ENCODE assay signal across 14 mouse cellular contexts in the genomic region with DNA sequence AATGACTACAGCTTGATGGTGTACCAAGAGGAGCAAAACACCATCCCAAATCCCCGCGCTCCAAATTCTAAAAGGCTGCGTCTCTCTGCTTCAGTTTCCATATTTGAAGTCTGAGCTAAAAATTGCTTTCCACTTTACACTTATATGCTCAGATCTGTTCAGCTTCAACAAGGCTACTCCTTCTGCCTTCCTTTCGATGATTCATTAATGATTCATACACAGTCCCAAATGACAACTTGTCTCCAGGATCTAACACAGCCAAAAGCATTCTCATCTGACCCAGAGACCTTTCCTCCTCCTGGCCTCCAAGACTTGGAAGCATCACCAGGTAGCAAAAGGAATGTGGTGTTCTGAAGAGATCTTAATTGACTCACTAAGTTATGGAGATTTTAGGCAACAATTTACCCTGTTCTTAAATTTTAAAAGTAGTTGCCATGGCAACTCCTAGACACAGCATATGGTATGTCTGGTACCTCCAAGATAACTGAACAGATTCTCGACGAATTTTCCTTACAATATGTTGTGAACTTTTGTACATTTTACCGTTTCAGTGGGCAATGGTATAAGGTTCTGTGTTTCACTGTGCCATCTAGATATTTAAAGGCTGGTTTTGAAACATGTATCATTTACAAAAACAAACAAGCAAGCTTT.
DNase-seq lines count a peak whose midpoint lies in the region; TF ChIP-seq lines count a peak whose summit lies in the region.
"Had no signal": no experiment of that assay in that cellular context is flagged by ENCODE, and none has a peak within 500 bp of the region (broad histone marks: within the 10 kb centered on the region; RNA-seq: fewer than 3 reads in every experiment).

No protein-coding gene starts in this region.

- no peak for TF ChIP-seq POLR2A in brain, embryonic 14.5 days (IDR thresholded peaks at IDR 0.05; ENCODE audit: borderline replicate concordance, extremely low read depth, insufficient read depth, insufficient read length, poor library complexity, severe bottlenecking)

- intact Hi-C loops in left cerebral cortex, postnatal 36 days (cut with DNase I) = no loop called here

- peak overlapping the region; percentile 56 for H3K27ac ChIP-seq in layer of hippocampus, adult 2 months
- H3K27ac ChIP-seq: embryonic facial prominence, embryonic 12.5 days; heart, embryonic 15.5 days; macrophage; midbrain, embryonic 13.5 days had no signal

- DNase-seq in R1 (ENCODE audit: low read depth, low spot score) = peak; percentile 5
- DNase-seq in brain, embryonic 14.5 days (ENCODE audit: low read depth) = peak; percentile 79
- peak; percentile 18 to 50 for DNase-seq in layer of hippocampus, adult 2 months (ENCODE audit: low spot score in 2 of 2)
- DNase-seq in left cerebral cortex, postnatal 36 days (ENCODE audit: low spot score in 2 of 2) = peak; percentile 35 to 50
- no peak for DNase-seq in heart, adult 11 months
- no peak for DNase-seq in liver
- DNase-seq in spleen, adult 12 weeks (ENCODE audit: low spot score) = no peak
- DNase-seq: cerebellum, postnatal 14 days; kidney, adult 18-20 months; lung, adult 18-20 months had no signal

- TF ChIP-seq CTCF in brain, embryonic 14.5 days (IDR thresholded peaks at IDR 0.05; ENCODE audit: borderline replicate concordance, extremely low read depth, insufficient read depth, insufficient read length) = no peak
- no peak for TF ChIP-seq CTCF in layer of hippocampus, adult 2 months (conservative IDR thresholded peaks at IDR 0.05)

- H3K4me3 ChIP-seq in layer of hippocampus, adult 2 months = no peak overlapping the region
- H3K4me3 ChIP-seq: embryonic facial prominence, embryonic 12.5 days; heart, embryonic 15.5 days; midbrain, embryonic 13.5 days had no signal

Comparison
In these comparisons a context has a peak if more than half of its experiments do, and no peak if none do; other contexts are left out.
1. DNase-seq: peak in R1 (single experiment), brain, embryonic 14.5 days (single experiment), layer of hippocampus, adult 2 months (2 of 2) and left cerebral cortex, postnatal 36 days (2 of 2); none in heart, adult 11 months (single experiment), liver (single experiment) and spleen, adult 12 weeks (single experiment).